Mouse (Mus musculus) spleen, postnatal 14 days (tissue): ENCODE measurements around the gene Rabggtb.

Source experiments
- DNase-seq, 2 experiments: peaks; one replicate each; pipeline ENCODE4 v3.0.0; 2021 to 2022; ENCODE audit warnings: low spot score in 2 of 2

The Rabggtb gene

DNA sequence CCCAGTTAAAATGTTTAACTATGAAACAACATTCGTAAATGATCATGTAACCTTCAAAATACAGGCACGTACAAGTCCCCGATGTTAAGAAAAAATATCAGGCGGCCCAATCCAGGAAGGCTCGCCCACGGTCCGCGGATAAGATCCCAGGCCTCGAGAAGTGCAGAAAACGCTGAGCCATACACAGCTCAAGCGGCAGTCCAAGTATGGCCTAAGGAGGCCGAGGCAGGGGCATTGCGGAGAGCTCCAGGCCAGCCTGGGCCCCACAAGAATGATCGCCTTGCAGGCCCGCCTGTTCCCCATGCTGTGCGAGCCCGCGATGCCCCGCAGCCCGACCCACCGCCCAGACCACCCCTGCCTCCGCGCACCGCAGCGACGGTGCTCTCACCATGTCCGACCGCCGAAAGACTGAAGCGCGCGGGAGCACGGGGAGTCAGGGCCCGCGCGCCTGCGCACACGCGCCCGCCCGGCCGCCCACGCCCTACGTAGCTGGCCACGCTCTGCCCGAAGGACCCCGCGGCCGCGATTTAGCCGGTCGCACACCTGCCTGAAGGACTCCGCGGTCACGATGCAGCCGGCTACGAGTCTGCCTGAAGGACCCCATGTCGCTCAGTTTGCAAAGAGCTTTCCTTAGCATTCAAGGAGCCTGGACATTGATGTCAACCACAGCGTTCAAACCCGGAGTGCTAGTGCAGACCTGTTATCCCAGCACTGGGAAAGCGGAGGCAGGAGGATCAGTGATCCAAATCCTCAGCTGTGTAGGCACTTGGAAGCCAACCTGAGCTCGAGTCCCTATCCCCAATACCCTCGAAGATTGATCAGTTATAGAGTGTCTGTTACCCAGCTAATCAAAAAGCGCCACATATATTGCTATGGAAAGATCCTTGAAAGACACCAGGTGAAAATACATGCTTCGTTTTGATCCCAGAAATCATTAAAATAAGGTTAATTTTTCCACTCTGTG is at the start of gene Rabggtb:
Gene Rabggtb (minus strand): TSS at position 464 of the 964 bp plus-strand sequence.
- DNase-seq = peak; percentile 95 to 96

DNA sequence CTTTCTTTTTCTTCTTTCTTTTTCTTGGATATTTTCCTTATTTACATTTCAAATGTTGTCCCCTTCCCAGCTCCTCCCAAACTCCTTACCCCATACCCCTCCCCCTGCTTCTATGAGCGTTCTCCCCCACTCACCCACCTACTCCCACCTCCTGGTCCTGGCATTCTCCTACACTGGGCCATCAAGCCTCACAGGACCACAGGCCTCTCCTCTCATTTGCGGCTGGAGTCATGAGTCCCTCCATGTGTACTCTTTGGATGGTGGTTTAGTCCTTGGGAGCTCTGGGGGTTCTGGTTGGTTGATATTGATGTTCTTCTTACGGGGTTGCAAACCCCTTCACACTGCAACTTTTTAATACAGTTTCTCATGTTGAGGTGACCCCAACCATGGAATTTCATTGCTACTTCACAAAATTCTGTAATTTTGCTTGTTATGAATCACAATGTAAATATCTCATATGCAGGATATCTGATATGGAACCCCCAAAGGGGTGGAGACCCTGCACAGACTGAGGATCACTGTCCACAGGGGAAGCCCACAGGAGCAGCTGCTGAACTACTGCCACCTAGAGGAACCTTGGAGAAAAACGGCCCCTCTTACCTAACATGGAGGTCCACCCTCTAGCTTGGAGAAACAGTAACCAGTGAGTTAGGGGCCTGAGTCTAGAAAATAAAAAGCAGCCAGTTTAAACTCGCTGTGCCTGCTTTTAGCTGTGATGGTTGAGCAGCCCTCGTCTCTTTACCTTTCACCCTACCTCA is 49.0 kb upstream of the Rabggtb start:
- DNase-seq = no peak

DNA sequence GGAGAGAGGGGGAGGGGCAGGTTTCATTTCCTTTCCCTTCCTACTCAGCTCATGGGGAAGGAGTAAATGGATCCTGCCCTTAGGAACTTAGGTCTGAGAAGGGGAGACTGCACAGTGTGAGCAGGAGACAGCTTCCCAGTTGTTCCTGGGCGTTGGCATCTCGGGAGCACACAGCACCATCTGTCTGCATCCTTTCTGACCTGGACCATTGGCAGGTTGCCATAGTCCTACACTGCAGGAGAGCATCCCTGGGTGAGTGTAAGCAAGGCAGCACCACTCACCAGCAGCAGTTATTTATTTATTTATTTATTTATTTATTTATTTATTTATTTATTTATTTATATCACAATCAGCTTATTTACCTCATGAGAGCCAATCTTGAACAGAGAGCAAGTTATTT is 48.1 kb upstream of the Rabggtb start:
- DNase-seq = no peak

DNA sequence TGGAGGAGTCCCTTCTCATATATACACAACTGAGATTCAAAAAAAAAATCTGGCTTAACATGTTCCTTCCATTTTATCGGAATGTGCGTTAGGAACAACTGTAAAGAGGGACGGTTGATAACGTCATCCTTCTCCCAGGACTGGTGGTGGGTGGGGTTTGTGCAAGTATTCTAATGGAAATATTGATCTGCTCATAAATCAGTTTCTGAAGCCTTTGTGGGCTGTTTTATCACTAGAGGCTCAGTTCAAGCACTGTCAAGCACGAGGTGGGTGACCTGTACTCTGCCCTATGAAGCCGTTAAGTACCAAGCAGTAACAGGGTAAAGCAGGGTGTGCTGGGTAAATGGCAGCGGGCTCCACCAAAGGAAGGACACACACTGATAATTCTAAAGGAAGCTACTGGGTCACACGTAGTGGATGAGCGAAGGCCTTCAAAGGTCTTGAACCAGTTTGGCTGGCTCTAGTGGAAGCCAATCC is 47.0 kb upstream of the Rabggtb start:
- no peak for DNase-seq

DNA sequence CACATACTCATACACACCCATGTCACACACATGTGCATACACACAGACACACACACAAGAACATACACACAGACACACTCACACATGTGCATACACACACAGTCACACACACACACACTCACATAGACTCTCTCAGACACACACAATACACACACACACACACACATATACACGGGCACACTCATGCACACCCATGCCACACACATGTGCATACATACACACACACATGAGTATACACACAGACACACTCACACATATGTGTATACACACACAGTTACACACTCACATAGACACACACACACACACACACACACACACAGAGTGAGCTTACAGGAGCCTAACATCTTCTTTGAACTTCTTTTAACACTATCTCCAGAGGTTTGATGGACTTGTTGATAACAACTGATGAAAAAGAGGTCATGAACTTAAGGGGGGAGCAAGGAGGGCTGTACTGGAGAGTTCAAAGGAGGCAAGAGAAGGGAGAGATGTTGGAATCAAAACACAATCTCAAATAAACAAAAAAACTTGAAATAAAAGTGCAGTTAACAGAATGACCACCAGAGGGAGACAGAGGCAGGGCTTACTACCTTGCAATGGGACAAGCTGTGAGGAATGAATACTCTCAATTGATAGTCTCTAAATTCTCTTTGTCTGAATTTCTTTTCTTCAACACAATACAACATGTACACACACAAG is 46.4 kb upstream of the Rabggtb start:
- no peak for DNase-seq

DNA sequence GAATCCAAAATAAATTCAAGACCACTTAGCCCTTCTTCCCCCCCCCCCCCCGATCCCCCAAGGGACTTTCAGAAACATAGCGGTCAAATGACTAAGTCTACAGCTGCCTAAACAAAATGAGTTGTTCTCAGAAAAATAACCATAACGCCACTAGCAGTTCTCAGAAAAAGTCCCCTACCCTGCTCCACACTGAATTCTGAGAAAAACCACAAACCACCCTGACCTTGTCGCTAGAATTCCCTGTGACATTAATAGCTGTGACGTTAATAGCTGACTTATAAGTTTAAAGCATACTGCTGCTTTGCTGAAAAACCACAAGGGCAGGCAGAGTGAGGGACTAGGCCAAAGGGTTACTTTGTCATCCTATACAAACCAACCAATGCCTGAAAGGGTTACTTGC is 45.1 kb upstream of the Rabggtb start:
- no peak for DNase-seq

DNA sequence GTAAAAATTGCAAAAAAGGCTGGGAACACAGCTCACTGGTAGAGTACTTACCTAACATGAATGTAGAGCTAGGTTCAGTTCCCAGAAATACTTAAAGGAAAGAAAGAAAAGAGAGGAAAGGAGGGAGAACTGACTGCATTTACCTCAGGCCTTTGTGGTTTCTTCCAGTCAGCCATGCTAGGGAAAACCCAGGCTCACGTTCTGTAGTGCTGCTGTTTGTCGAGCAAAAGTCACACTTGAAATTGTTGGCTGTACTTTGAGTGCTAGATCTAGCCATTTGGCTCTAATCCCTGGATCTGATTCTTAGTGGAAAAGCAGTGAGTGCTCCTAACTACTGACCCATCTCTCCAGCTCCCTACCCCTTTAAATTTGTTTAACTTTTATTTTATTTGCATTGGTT is 35.4 kb upstream of the Rabggtb start:
- DNase-seq = no peak

DNA sequence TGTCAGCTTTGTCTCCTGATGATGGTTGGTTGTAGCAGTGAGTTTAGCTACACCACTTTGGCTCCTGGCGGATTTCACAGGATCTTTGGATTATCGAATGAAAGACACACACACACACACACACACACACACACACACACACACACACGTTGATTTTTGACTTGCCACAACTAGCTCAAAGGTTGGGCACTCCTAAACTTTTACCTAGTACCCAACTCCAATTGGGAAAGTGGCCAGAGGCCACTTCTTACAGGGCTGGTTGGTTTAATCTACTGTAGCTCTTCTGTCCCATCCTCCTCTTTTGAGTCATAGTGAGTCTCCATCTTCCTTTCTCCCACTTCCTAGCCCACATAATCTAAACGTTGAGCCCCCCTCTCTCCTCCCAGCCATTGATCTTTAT is 34.5 kb upstream of the Rabggtb start:
- DNase-seq = no peak

DNA sequence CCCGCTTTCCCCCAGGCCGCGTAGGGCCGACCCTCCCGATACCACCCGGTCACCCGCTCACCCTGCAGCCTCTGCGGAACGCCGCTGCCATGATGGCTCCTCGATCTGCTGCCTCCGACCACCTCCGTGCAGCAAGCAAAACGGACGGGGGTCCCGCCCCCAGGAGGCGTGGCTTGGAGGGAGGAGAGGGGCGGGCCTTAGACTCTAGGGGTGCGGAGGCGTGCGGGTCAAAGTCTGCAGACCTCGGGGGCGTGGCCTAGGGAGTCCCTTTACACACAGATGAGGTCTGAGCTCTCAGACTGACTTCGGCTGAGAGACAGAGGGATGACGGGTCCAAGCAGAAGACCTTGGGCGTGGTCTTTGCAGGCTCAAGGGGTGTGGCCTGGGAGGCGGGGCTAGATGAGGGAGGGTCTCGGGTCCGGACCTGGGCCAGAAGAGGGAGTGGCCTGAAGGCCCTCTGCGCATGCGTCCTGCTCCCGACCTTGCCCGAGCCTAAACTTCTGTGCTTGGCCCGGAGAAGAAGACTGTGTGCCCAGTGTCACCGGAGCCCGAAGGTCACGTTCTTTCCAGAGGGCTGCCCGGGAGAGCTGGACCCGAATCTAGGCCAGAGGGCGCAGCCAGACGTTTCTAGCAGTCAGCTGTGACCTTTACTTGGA is 31.7 kb upstream of the Rabggtb start, which contains the start of gene Acadm:
Gene Acadm (minus strand): TSS at position 298 of the 656 bp plus-strand sequence.
- DNase-seq = peak; percentile 96

DNA sequence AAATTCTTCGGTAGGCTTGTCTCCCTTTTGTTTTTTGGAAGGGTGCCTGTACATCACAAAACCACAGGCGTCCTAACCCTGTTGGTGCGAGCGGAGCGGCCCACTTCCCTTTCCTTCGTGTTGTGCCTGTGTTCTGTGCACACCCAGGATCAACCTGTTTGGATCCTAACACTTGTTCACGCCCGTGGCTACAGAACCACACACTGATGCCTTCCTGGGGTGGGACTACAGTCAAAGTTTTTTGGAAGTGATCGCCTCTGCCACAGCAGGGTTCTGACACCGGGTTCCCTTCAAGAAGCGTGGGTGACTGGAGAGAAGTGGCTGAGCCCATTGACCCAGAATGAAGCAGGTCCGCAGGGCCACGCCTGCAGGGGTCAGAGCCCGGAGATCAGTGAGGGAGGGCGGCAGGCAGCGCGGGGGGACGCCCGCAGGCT is 31.1 kb upstream of the Rabggtb start:
- DNase-seq = peak in 1 of 2 experiments; percentile 15

DNA sequence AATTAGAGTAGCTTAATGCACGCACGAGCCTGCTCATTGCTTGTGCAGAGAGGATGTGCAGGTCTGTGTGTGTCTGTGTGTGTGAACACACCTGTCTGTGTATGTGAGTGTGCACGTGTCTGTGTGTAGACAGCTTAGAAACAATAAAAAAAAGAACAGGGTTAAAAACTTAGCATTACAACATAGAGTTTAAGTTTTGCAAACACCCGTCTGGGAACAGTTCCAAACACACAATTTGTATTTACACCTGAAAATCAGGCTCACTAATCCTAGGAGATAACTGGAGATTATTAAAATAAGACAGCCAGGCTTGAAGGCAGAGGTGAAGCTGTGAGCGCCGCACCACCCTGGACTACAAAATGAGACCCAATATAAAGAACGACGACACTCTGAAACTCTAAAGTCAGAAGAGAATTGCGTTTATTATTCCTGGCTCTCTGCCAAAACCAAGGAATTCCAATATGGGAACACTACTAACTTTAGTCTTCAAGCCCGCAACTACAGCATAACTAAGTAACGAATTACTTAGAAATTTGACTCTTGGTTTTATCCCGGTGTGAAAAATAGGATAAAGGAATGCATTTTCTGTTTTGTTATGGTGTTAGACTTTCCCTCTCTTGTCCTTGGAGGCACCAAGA is 30.3 kb upstream of the Rabggtb start:
- DNase-seq = no peak

DNA sequence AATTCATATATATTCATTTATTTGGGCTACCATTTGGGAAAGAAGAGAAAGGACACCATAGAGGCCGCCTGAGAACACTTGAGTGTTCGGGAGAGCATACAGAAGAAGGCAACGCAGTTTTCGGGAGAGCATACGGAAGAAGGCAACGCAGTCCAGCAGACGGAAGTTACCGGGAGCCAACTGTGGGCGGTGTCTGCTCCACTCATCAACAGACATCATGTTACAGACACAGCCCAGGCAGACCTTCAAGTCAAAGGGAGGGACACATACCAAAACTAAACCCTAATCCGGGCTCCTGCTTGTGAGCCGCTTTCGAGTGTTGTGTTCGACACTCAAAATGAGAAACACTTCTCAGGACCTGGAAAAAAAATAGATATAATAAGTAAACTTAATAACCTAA is 28.8 kb upstream of the Rabggtb start:
- DNase-seq = no peak

DNA sequence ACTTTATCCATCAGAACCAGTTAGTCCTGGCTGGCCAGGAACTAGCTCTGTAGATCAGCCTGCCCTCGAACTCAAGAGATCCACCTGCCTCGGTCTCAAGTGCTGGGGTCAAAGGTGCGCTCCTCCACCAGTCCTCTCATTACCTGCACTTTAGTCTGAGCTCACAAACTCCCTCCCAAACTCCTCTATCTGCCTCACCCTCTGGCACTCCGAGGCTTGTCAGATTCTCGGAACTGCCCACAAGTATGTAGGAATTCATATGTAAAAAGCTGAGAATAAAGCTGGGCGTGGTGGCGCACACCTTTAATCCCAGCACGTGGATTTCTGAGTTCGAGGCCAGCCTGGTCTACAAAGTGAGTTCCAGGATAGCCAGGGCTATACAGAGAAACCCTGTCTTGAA is 27.7 kb upstream of the Rabggtb start:
- DNase-seq = no peak

DNA sequence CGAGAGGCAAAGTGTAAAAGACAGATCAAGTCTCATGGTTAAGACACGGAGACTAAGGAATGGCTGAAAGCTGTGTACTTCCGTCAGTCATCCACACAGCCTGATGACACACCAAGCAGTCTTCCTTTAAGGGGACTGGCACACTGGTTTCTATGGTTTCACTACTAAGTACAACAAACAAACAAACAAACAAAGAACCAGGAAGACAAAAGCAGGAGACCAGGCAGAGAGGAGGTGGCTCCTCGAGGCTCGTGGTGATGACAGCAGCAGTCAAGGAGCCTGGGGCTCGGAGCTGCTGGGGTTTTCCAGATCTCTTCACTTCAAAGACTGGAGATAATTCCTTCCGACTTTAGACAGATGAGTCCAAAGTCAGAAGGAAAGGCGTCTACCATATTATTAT is 27.2 kb upstream of the Rabggtb start:
- no peak for DNase-seq

DNA sequence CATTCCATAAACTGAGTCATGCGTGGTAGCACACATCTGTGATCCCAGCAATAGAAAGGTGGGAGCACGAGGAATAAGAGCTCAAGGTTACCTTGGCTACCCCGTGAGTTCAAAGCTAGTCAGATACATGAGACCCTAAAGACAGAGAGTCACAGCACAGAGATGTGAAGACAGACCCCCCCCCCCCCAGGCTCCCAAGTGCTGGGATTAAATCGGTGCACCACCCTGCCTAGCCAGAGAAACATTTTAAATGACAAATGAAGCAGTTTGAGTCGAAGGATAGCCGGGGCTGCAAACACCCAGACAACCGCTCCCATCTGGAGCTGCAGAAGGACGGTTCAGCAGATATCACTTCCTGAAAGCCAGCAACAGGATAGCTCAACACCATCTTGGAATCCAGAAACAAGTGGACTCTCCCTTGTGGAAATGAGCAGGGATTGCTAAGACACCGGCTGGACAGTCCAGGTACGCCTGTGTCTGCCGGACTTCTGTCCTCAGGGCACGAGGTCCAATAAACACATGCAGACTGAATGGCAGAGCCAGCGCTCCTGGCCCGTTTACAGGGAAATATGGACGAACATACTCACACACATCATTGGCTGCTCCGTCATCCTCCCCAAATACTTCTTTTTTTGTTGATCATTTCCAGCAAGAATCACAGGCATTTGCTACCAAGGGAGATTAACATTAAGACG is 24.5 kb upstream of the Rabggtb start:
- no peak for DNase-seq

DNA sequence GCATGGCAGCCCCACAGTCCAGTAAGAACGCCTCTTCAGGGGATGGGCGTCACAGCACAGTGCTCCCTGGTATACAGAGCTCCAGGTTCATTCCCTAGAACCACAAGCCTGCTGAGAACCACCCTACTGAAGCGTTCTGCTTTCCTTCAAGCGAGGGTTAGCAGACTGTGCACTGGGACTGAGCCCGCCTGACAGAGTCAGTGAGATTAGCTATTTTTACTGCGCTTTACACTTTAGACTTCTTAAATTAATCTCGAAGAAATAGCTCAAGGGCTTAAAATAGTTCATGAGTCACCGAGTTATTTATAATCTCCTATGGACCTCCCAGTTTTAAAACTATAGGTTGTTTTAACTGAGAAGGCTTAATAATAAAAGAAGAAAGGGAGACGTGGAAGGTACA is 23.1 kb upstream of the Rabggtb start:
- DNase-seq = no peak

DNA sequence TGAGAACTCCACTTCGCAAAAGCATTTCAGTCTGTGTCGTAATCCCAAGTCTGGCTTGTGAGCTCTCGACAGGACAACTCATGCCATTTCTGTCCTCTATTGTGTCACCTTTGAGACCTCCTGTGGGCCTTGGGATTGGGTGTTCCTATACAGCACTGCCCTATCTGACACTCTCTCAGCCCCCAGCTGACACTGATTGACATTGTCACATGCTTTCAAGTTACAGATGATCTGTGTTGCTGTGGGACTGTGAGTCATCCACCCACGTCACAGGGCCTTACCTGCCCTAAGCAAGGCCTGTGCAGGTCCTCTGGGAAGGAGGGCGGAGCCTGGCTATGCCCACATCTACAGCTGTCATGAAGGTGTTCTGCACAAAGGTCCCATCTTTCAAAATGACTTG is 19.7 kb upstream of the Rabggtb start:
- DNase-seq = no peak

DNA sequence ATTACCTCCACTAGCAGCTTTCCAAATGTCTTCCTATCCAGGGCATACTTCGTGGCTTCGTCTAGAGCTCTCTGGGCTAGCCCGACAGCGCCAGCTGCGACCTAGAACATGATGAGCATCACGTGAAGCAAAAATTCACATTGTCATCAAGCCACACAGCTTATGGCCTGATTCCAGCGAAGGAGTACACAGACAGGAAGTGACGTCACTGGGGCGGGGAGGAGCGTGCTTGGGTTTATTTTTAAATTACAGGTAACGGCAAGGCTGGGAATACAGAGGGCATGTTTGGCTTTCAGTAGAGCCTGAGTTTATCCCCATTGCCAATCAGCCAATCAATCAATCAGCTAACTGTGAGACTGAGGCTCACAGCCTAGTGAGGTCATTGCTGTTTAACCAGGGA is 16.7 kb upstream of the Rabggtb start:
- no peak for DNase-seq

DNA sequence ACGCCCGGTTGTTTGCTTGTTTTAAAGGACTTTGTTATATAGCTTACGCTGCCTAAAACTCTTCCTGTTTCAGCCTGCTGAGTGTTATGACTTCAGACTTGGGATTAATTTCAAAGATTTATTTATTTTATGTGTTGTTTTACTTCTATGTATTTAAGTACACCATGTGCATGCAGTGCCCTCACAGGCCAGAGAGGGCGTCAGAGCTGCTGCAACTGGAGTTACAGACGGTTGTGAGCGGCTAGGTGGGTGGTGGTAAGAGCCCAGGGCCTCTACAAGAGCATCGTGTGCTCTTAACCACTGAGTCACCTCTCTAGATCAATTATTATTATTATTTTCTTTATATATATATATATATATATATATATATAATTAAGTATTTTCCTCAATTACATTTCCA is 13.5 kb upstream of the Rabggtb start:
- DNase-seq = no peak

DNA sequence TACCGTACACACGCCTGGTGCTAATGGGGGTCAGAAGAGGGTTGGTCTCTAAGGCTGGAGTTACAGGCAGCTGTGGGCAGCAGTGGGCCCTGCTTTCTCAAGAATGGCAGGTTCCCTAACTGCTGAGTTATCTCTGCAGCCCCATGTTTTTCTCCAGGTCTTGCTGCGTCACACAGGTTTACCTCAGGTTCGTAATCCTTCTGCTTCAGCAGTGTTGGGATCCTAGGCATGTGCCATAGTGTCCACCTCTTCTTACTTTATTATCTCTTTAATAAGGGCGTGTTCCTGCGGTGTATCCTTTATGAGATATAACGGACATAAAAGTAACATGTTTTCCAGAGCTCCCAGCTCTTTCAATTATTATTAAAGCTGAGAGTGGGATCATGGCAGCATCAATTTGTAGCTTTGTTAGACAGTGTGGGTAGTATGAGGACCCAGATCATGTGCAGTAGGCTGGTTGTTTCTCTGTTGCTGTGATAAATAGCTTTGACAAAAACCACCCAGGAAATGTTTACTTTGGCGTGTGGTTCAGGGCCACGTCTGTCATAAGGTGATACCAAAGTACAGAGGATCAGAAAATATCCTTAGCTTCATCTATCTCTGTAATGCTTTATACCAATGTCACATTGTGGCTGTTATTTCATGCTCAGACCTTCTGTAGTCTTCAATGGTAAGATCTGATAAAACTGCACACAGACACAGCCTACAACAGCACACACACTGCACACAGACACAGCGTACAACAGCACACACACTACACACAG is 8.5 kb upstream of the Rabggtb start:
- DNase-seq = no peak
